Mouse (Mus musculus) central nervous system, embryonic 18 days (tissue): ENCODE measurements around the gene Mxd4. TPM values are rescaled to one million over a fixed set of nuclear protein-coding genes. Genes with fewer than 3 reads are reported as not detected.

Experiments used
- polyA plus RNA-seq: library from polyadenylated mRNA; depleted of rRNA; stranded (reverse); fragments of >200 nt; gene quantifications from 2 replicates; pipeline ENCODE4 v1.2.3, GENCODE M21; 2012; rRNA removed

The Mxd4 gene
- polyA plus RNA-seq = 81.3 and 85.4 TPM in 2 replicates

DNA sequence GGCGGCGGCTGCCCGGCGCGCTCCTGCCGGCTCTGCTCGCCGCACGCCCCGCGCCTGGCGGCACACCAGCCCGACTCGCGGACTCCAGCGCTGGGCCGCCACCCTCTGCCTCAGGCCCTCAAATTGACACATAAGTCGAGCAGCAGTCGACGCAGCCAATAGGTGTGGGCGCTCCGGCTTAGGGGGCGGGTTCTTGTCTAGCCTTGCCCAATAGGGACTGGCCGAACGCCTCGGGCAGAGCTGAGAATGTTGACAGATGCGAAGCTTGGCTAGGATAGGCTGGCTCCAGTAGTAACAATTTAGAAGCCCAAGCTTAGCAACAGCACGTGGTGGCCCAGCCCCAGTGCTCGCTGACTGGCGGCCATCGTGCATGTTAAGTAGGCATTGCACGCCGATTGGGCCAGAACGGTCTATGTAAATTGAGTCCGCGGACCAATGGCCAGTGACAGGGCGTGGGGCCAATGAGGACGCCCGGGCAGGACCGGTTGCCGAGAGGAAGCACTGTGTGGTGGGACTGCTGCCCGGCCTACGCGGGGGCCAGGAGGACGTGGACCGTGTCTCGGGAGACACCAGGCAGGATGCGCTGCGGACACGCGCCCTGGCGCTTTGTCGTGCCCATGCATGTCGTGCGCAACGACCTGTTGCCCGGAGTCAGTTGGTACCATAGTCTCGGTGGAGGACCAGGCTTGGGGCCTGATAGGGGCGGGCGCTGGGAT is at the start of gene Mxd4:
Mxd4 (minus strand) TSS at position 120 of the 716 bp plus-strand sequence.

DNA sequence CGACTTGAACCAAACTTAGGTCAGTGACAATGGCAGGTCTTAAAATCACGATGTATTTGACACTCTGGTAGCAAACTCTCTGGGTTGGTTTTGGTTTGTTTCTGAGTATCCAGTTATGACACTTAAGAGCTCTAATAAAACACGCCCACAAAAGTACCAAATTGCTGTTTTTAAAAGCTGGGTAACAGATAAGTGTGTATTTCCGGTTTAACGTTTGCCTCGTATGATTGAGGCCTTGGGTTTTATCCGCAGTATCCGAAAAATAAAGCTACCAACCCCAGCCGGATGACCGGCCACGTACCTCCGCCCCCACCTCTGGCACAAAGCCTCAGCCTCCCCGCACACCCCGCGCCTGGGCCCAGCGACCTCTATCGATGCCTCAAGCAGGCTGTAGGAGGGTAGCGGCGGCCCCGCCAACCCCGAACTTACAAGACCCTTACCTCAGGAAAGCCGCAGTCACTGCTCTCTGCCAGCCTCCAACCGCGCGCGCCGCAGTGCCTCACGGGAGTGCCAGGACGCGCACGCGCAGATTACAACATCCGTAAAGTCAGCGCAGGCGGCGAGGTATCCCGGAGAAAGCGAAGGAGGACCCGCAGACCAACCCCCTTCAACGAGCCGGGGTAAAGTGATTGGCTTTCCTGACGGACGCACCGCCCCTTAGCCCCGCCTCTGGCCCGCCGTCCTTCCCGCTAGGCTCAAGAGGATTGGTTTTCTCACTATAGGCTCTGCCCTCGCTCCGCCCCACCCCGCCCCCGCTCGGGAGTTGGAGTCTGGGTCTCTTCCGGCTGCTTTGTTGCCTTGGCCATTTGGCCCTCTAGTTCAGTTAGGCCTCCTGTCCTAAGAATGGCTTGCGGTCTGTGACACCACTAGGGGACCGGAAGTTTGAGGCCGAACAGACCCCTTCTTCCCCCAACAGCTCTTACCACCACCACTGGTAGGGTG is 18.3 kb downstream of the Mxd4 start, which contains the start of the genes Poln and Haus3:
Poln (minus strand) TSS at position 499 of the 942 bp plus-strand sequence.
Haus3 (minus strand) TSS at position 578 of the 942 bp plus-strand sequence.

Other genes starting within 250 kb of the Mxd4 start
- 560 and 649 TPM in 2 replicates for gene Gm1673, start 204.3 kb downstream of the Mxd4 start, polyA plus RNA-seq
- gene Nat8l, start 191.7 kb downstream of the Mxd4 start, polyA plus RNA-seq = 17.2 and 19.2 TPM in 2 replicates
- 0.44 and 0.71 TPM in 2 replicates for gene Poln, start 18.3 kb downstream of the Mxd4 start, polyA plus RNA-seq
- gene Haus3, start 18.2 kb downstream of the Mxd4 start, polyA plus RNA-seq = 5.7 and 6.1 TPM in 2 replicates
- gene Zfyve28, start 100.7 kb upstream of the Mxd4 start, polyA plus RNA-seq = 9.0 and 9.5 TPM in 2 replicates
- 0.14 and 0.21 TPM in 2 replicates for gene Cfap99, start 100.9 kb upstream of the Mxd4 start, polyA plus RNA-seq
- gene Rnf4, start 148.6 kb upstream of the Mxd4 start, polyA plus RNA-seq = 108 TPM in 2 replicates
- 47.5 and 52.2 TPM in 2 replicates for gene Fam193a, start 182.2 kb upstream of the Mxd4 start, polyA plus RNA-seq